ENCODE assay signal across 22 mouse cellular contexts in genomic region chr6:138011955-138012354, GRCm38 (mm10).
DNase-seq lines count a peak whose midpoint lies in the region; ATAC-seq lines count a peak whose summit lies in the region.
"Had no signal": no experiment of that assay in that cellular context is flagged by ENCODE, and none has a peak within 500 bp of the region (broad histone marks: within the 10 kb centered on the region; RNA-seq: fewer than 3 reads in every experiment).

No protein-coding gene starts in this region.

- H3K36me3 ChIP-seq in midbrain, embryonic 11.5 days (ENCODE audit: control insufficient read depth, insufficient read depth, low read length), result no peaks in the 10 kb centered on the region
- H3K36me3 ChIP-seq in midbrain, embryonic 15.5 days (replicated peaks), result no peaks in the 10 kb centered on the region
- H3K36me3 ChIP-seq in neural tube, embryonic 12.5 days, result no peaks in the 10 kb centered on the region
- no peaks in the 10 kb centered on the region for H3K36me3 ChIP-seq in neural tube, embryonic 14.5 days (ENCODE audit: control insufficient read depth, insufficient read depth, low read length)
- H3K36me3 ChIP-seq in hindbrain, embryonic 13.5 days, result no peaks in the 10 kb centered on the region
- H3K36me3 ChIP-seq: embryonic facial prominence, embryonic 13.5 days; embryonic facial prominence, embryonic 15.5 days; forebrain, embryonic 10.5 days; forebrain, embryonic 12.5 days had no signal

- peak; percentile 41 for DNase-seq in midbrain, embryonic 11.5 days (ENCODE audit: low spot score, missing footprints)
- no peak for DNase-seq in neural tube, embryonic 10.5 days (ENCODE audit: extremely low spot score, low spot score)
- DNase-seq: adrenal gland, adult 2 months; adrenal gland, postnatal 10 days; adrenal gland, postnatal 25 days; cerebellum, adult 11 months; cerebellum, adult 18-20 months; cerebellum, adult 8-10 months; cerebellum, adult 9-11 months; cerebellum, postnatal 14 days; cerebellum, postnatal 36 days; embryo, embryonic 11 days had no signal

- WGBS in midbrain, embryonic 11.5 days, result 73% methylated on average over 6 of the region's 6 CpGs
- 69% methylated on average over 6 of the region's 6 CpGs for WGBS in midbrain, embryonic 15.5 days
- WGBS in neural tube, embryonic 12.5 days, result 40% methylated on average over 6 of the region's 6 CpGs
- 38% methylated on average over 6 of the region's 6 CpGs for WGBS in neural tube, embryonic 14.5 days
- 72% methylated on average over 6 of the region's 6 CpGs for WGBS in hindbrain, embryonic 13.5 days

- H3K27me3 ChIP-seq in midbrain, embryonic 11.5 days (ENCODE audit: control insufficient read depth, insufficient read depth, low read length), result no peaks in the 10 kb centered on the region
- H3K27me3 ChIP-seq in midbrain, embryonic 15.5 days (replicated peaks), result no peaks in the 10 kb centered on the region
- no peaks in the 10 kb centered on the region for H3K27me3 ChIP-seq in neural tube, embryonic 12.5 days (replicated peaks)
- no peaks in the 10 kb centered on the region for H3K27me3 ChIP-seq in neural tube, embryonic 14.5 days (ENCODE audit: control insufficient read depth, insufficient read depth, low read length)
- H3K27me3 ChIP-seq in hindbrain, embryonic 13.5 days, result no peaks in the 10 kb centered on the region
- H3K27me3 ChIP-seq: embryonic facial prominence, embryonic 13.5 days; embryonic facial prominence, embryonic 15.5 days; forebrain, embryonic 12.5 days had no signal

- H3K4me1 ChIP-seq in midbrain, embryonic 11.5 days (ENCODE audit: control insufficient read depth, insufficient read depth, low read length), result no peaks in the 10 kb centered on the region
- H3K4me1 ChIP-seq in midbrain, embryonic 15.5 days, result no peaks in the 10 kb centered on the region
- H3K4me1 ChIP-seq in neural tube, embryonic 12.5 days, result no peaks in the 10 kb centered on the region
- no peaks in the 10 kb centered on the region for H3K4me1 ChIP-seq in neural tube, embryonic 14.5 days (ENCODE audit: control insufficient read depth, insufficient read depth, low read length)
- no peaks in the 10 kb centered on the region for H3K4me1 ChIP-seq in hindbrain, embryonic 13.5 days (replicated peaks)
- H3K4me1 ChIP-seq: embryonic facial prominence, embryonic 13.5 days; embryonic facial prominence, embryonic 15.5 days; forebrain, embryonic 10.5 days; forebrain, embryonic 12.5 days had no signal

- H3K4me2 ChIP-seq in midbrain, embryonic 11.5 days, result no peak overlapping the region
- H3K4me2 ChIP-seq in midbrain, embryonic 15.5 days, result no peak overlapping the region
- no peak overlapping the region for H3K4me2 ChIP-seq in neural tube, embryonic 12.5 days (replicated peaks)
- no peak overlapping the region for H3K4me2 ChIP-seq in neural tube, embryonic 14.5 days (ENCODE audit: low read depth, low read length)
- no peak overlapping the region for H3K4me2 ChIP-seq in hindbrain, embryonic 13.5 days
- H3K4me2 ChIP-seq: embryonic facial prominence, embryonic 13.5 days; embryonic facial prominence, embryonic 15.5 days; forebrain, embryonic 12.5 days had no signal

- no peak overlapping the region for H3K27ac ChIP-seq in midbrain, embryonic 11.5 days (ENCODE audit: low read depth, low read length)
- H3K27ac ChIP-seq in midbrain, embryonic 15.5 days, result no peak overlapping the region
- no peak overlapping the region for H3K27ac ChIP-seq in neural tube, embryonic 12.5 days
- no peak overlapping the region for H3K27ac ChIP-seq in neural tube, embryonic 14.5 days (ENCODE audit: low read depth, low read length)
- no peak overlapping the region for H3K27ac ChIP-seq in hindbrain, embryonic 13.5 days
- H3K27ac ChIP-seq: embryonic facial prominence, embryonic 13.5 days; embryonic facial prominence, embryonic 15.5 days; forebrain, embryonic 10.5 days; forebrain, embryonic 12.5 days had no signal

- no peak overlapping the region for H3K4me3 ChIP-seq in midbrain, embryonic 11.5 days (ENCODE audit: low read depth, low read length)
- H3K4me3 ChIP-seq in midbrain, embryonic 15.5 days, result no peak overlapping the region
- no peak overlapping the region for H3K4me3 ChIP-seq in neural tube, embryonic 12.5 days
- H3K4me3 ChIP-seq in neural tube, embryonic 14.5 days (ENCODE audit: low read depth, low read length), result no peak overlapping the region
- H3K4me3 ChIP-seq in hindbrain, embryonic 13.5 days, result no peak overlapping the region
- H3K4me3 ChIP-seq: embryonic facial prominence, embryonic 13.5 days; embryonic facial prominence, embryonic 15.5 days; erythroblast, embryonic 14.5 days; forebrain, embryonic 10.5 days; forebrain, embryonic 12.5 days had no signal

- no peak for ATAC-seq in midbrain, embryonic 11.5 days (ENCODE audit: low FRiP score)
- no peak for ATAC-seq in midbrain, embryonic 15.5 days (replicated peaks)
- ATAC-seq in neural tube, embryonic 12.5 days (ENCODE audit: low FRiP score, low read depth), result peak; percentile 43; the same call in 1 of the 2 replicates
- peak; percentile 68; the same call in 1 of the 2 replicates for ATAC-seq in neural tube, embryonic 14.5 days (ENCODE audit: low read depth)
- no peak for ATAC-seq in hindbrain, embryonic 13.5 days (ENCODE audit: low FRiP score)
- ATAC-seq: forebrain, embryonic 14.5 days had no signal

- H3K9me3 ChIP-seq in midbrain, embryonic 11.5 days (ENCODE audit: control insufficient read depth, low read length), result no peaks in the 10 kb centered on the region
- no peaks in the 10 kb centered on the region for H3K9me3 ChIP-seq in midbrain, embryonic 15.5 days
- H3K9me3 ChIP-seq in neural tube, embryonic 12.5 days, result no peaks in the 10 kb centered on the region
- no peaks in the 10 kb centered on the region for H3K9me3 ChIP-seq in neural tube, embryonic 14.5 days (ENCODE audit: control insufficient read depth, low read length)
- no peaks in the 10 kb centered on the region for H3K9me3 ChIP-seq in hindbrain, embryonic 13.5 days
- H3K9me3 ChIP-seq: embryonic facial prominence, embryonic 13.5 days; embryonic facial prominence, embryonic 15.5 days; forebrain, embryonic 10.5 days; forebrain, embryonic 12.5 days had no signal

- H3K9ac ChIP-seq in midbrain, embryonic 11.5 days (ENCODE audit: low read length), result no peak overlapping the region
- H3K9ac ChIP-seq in midbrain, embryonic 15.5 days, result no peak overlapping the region
- H3K9ac ChIP-seq in neural tube, embryonic 12.5 days, result no peak overlapping the region
- H3K9ac ChIP-seq in neural tube, embryonic 14.5 days (replicated peaks; ENCODE audit: low read depth, low read length), result no peak overlapping the region
- no peak overlapping the region for H3K9ac ChIP-seq in hindbrain, embryonic 13.5 days
- H3K9ac ChIP-seq: embryonic facial prominence, embryonic 13.5 days; embryonic facial prominence, embryonic 15.5 days; forebrain, embryonic 12.5 days had no signal

Comparison
In these comparisons a context has a peak if more than half of its experiments do, and no peak if none do; other contexts are left out.
1. ATAC-seq: peak in neural tube, embryonic 12.5 days (single experiment) and neural tube, embryonic 14.5 days (single experiment); none in midbrain, embryonic 11.5 days (single experiment), midbrain, embryonic 15.5 days (single experiment) and hindbrain, embryonic 13.5 days (single experiment).